Mouse (Mus musculus) midbrain, embryonic 10.5 days (tissue): ENCODE measurements at regions not wholly inside any gene's neighbourhood (a gene's known extent, or its start where the extent isn't known, plus 50 kb on each side); places are given as distances from the start of the nearest gene placed in this dataset. TPM values are rescaled to one million over a fixed set of nuclear protein-coding genes. Genes with fewer than 3 reads are reported as not detected.

Source experiments
- DNase-seq: peaks from one replicate; pipeline ENCODE4 v3.0.0-alpha.2; 2017; ENCODE audit warnings: low spot score
- H3K27ac ChIP-seq: fragments of 300-500 bp; sonication (generic); replicated peaks from 2 replicates; pipeline ENCODE4 v1.5.1; 2016; ENCODE audit warnings: mild to moderate bottlenecking
- H3K27me3 ChIP-seq: fragments of 300-500 bp; sonication (generic); 2 replicates; pipeline ENCODE4 v1.6.1; 2016; ENCODE audit warnings: low read depth, mild to moderate bottlenecking; ENCODE audit not compliant: poor library complexity, severe bottlenecking
- H3K36me3 ChIP-seq: fragments of 300-500 bp; sonication (generic); 2 replicates; pipeline ENCODE4 v1.6.1; 2016; ENCODE audit warnings: mild to moderate bottlenecking, moderate library complexity
- H3K4me1 ChIP-seq: fragments of 300-500 bp; sonication (generic); 2 replicates; pipeline ENCODE4 v1.6.1; 2016
- H3K4me3 ChIP-seq: fragments of 300-500 bp; sonication (generic); 2 replicates; pipeline ENCODE4 v1.5.1; 2016; ENCODE audit warnings: mild to moderate bottlenecking, moderate library complexity
- H3K9me3 ChIP-seq: fragments of 300-500 bp; sonication (generic); replicated peaks from 2 replicates; pipeline ENCODE4 v1.6.1; 2016; ENCODE audit warnings: mild to moderate bottlenecking
- WGBS: fragments of 180-500 bp; shearing (Covaris S2); methylation state at CpG from one replicate; pipeline ENCODE4 v1.1.7; 2016; 5-methylcytosine and 5-hydroxymethylcytosine counted together
- microRNA-seq: library from miRNA; unstranded; fragments of <30 nt; microRNA quantifications from one replicate; pipeline ENCODE4, GENCODE M21; 2017

DNA sequence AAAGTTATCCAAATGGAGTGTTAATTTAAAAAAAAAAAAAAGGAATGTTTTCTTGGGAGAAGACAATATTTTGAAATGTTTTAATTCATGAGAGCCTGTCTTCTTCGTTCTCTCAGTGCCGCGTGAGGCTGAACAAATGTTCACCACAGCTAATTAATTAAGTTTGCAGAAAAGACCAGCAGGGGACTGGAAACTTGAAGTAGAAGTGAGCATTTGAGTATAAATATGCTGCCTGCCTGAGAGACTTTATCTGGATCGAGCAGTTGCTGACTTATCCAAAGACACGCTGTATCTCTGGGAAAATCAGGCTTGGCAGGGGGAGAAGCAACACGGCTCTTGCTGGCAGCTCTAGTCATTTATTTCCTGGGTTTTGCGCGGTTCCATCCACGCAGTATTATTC, 49.9 kb upstream of the Prox1 start:
- Histone ChIP-seq H3K4me3 (no peak overlapping the region), H3K9me3 (peaks cover 11% of the 10 kb centered on the region), H3K36me3 (no peaks in the 10 kb centered on the region), H3K27ac (no peak overlapping the region), H3K4me1 (peaks cover 9% of the 10 kb centered on the region; the same call in 1 of the 2 replicates), H3K27me3 (no peaks in the 10 kb centered on the region)
- WGBS = 73% methylated on average over 9 of the region's 9 CpGs
- no peak for DNase-seq

Small RNA genes lying in the stretch of these regions (microRNA-seq; reads per million reads assigned to microRNA genes)
- not detected for gene Gm47294
